Mouse (Mus musculus) E14TG2a.4 (cell line): Measurements from ENCODE around the gene Tspear.

ENCODE experiments used
- CTCF ChIP-seq: conservative IDR thresholded peaks from 2 replicates; pipeline ENCODE4 v1.5.1; 2014; ENCODE audit warnings: low read length
- NANOG ChIP-seq: IDR thresholded peaks from 2 replicates; pipeline ENCODE4 v1.6.1; 2014; ENCODE audit warnings: borderline replicate concordance, low read length, mixed read lengths
- POU5F1 ChIP-seq: IDR thresholded peaks from 2 replicates; pipeline ENCODE4 v1.6.1; 2014; ENCODE audit warnings: low read length, borderline replicate concordance

DNA sequence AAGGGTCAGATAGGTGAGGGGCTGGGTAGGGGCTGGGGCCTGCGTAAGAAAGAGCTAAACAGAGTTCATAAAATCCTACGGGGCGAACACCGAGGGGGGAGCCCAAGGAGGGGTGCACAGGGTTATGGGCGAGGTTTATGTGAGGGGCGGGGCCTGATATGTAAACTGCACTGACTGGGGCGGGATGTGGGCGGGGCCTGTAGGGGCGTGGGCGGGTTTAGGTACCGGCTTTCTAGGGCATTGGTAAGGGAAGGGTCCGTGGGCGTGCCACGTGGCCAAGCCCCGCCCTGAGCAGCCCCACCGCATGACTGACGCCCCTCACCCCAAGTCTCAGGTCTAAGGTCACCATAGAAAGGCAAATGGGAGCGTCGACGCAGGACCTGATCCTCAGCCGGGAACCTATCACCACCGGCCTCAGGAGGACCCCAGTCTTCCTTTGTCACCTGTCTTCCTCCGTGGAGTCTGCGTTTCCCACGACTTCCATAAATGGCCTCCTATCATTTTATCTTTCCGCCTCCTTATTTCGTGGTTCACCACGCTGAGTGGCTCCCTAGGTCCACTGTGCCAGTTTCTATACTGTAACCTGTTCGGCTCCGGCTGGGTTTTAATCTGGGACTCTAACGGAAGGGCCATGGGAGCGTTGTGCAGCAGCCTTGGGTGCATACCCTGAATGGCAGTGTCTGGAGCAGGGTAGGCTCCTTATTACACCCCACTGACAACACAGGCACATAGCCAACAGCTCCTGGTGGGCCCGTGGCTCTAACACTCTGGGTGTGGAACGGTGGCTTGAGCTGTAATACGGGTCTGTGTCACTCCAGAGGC is 216.7 kb downstream of the Tspear start:
- TF ChIP-seq CTCF (no peak), NANOG (no peak), POU5F1 (no peak)
